Mouse (Mus musculus) kidney, adult 11 months (tissue): ENCODE measurements at regions not wholly inside any gene's neighbourhood (a gene's known extent, or its start where the extent isn't known, plus 50 kb on each side); places are given as distances from the start of the nearest gene placed in this dataset.
A peak's percentile ranks its signal among the peaks of the same experiment; 100 is the strongest.

ENCODE experiments used
- DNase-seq: peaks from one replicate; pipeline ENCODE4 v3.0.0; 2022

DNA sequence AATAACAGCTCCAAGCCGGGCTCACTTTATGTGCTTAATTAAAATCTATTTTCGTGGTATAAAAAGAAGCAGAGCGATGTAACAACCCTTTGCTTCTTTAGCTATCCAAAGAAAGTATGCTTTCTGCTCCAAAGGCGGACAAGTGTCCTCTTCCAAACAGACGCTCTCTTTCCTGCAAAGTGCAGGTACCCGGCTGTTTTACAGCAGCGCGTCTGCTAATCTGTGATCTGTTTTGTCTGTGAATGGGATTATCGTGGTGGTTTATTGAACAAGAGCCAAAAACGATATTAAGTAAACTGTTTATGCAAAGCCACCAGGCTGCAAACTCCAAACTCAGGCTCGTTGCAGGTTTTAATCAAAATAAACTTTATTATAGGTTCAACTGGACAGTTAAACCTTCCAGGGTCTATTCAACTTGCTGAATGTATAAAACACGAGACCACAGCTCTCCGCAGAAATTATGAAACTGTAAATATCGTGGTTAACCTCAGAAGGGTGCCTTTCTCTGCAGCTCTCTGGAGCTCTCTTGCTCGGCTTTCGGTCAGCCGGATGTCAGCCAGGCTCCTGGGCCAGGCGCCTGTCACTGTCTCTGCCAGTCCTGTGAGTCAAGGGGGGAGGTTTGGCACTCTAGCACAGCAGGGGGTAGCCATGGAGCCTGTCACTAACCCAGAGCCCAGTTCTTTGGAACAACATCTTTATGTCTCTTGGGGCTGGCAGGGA, 206.2 kb upstream of the Myocd start:
- no peak for DNase-seq

DNA sequence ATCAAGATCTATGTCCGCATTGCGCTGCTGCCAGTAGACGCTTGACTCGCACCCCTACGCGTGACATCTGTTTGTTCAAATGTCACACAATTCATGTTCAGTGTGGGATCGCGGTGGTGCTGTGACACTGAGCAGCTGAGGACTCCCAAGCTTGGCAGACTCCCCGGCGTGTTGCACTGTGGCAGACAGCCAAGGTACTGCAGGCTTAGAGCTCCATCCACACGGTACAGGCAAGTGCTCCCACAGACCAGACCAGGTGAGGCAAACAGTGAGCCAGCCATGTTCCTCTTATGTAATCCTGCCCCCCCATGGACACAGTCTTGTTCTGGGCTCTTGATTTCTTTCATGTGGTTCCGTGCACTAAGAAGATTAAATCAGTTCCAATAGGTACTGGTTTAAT, 205.5 kb upstream of the Myocd start:
- DNase-seq = peak; percentile 20

- no peak for DNase-seq
Measured at GRCm38 (mm10) chr11:65469762-65470741, 200.3 kb upstream of the Myocd start.

- no peak for DNase-seq
Measured at GRCm38 (mm10) chr11:65461044-65461443, 191.3 kb upstream of the Myocd start.

GRCm38 (mm10) chr11:65448436-65448835, 178.6 kb upstream of the Myocd start:
- DNase-seq = no peak

- no peak for DNase-seq
Measured at GRCm38 (mm10) chr11:65443466-65444024, 173.8 kb upstream of the Myocd start.

DNA sequence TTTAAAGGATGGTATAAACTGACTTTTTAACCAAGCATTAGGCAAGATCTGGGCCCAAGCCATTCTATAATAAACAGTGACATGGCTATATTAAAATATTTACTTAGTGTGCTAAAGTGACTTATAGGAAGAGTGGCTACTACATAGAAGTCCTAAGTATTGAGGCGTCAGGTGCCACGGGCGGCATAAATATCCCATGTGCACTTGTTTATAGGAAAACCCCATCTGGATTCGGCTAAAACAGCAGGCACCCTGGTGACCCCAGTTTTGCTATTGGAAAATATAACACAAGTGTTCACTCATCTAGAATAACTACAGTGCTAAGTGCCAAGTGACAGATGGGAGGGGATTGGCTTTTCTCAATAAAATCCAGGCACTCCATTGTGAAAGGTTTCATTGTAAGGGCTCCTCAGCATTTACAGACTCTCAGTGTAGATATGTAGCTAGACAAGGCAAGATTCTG, 165.9 kb upstream of the Myocd start:
- DNase-seq = no peak

- DNase-seq = no peak
Measured at GRCm38 (mm10) chr11:65421889-65422288, 152.1 kb upstream of the Myocd start.

DNA sequence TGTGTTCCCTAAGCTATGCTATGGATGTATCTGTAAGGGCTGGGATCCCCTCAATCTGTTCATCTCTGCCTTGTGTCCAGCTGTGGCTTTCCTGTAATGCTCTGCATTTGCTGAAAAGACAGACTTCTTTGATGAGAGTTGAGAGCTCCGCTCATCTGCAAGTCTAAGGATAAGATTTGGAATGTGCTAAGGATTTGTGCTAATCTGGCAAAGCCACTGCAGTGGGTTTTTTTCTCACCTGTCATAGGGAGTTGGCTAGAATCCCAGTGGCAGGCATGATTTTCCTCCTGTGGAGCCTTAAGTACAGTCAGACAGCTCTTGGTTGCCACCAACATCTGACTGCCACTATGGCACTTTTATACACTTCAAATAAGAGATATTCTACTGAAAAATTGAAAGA, 138.8 kb upstream of the Myocd start:
- DNase-seq = no peak

GRCm38 (mm10) chr11:65402460-65403154, 132.8 kb upstream of the Myocd start:
- DNase-seq = no peak

DNA sequence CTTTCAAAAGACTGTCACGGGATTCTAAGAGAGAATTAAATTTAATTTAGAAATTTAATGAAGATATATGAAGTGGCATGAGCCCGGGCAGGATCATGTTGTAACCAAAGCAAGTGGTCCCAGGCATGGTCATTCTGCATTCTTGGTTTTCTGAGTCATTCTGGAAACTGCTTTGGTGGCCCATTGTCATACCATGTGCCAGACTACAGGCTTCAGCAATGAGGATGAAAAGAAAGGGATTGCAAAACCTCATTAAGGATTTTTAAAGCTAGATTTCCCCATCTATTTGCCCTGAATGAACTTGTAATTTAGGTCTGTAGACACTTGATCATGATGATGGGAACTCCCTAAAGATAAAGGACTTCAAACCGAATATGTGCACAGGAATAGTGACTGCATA, 119.4 kb upstream of the Myocd start:
- no peak for DNase-seq

DNA sequence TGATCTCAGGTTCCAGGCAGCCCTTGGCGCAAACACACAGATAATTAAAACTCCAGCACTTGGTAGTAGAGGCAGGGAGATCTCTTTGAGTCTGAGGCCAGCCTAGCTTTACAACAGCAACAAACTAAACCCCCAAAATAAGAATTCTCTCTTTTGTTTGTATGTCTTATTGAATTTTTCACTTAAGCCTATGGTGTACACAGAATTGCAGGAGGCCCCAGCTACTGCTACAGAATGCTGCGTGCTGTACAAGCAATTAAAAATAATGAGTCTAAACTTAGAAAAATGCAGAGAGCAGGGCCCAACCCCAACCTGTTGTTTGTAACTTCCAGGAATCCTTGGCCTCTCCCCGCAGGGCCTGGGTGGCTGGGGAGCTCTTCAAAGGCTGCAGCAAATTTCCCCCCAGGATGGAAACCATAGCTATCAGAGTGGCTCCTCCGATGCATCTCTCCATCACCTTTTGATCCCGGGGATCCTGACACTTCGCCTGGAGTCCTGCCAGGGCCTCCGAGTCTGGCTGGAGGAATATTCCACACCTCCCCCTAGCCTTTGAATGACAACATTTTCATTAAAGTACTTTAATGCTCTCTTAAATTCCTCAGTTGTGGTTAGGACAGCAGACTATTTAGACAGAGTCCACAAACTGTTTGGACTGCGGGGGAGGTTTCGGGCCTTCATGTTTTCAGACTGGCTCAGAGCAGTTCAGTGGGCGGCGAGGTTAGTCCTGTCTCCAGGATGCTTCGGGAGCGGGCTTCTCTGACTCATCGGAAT, 116.7 kb upstream of the Myocd start:
- DNase-seq = no peak

- no peak for DNase-seq
Measured at GRCm38 (mm10) chr11:65375361-65375760, 105.6 kb upstream of the Myocd start.

DNA sequence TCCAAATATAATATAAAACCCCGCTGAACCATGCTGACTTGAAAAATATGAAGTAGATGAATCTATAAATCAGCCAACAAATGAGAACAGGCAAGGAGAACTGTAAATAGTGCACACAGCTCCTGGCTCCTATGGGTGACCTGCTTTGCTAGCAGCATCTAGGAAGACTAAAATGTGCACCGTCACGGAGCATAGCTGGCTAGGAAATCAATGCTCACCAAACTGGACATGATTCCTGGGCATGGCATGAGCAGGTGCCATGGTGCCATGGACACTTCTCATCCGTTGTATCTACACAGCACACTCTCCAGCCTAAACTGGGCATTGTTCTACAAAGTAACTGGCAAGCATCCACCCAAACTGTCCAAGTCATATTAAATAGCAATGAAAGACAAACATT, 103.3 kb upstream of the Myocd start:
- no peak for DNase-seq

- no peak for DNase-seq
Measured at GRCm38 (mm10) chr11:65372309-65372811, 102.6 kb upstream of the Myocd start.

DNA sequence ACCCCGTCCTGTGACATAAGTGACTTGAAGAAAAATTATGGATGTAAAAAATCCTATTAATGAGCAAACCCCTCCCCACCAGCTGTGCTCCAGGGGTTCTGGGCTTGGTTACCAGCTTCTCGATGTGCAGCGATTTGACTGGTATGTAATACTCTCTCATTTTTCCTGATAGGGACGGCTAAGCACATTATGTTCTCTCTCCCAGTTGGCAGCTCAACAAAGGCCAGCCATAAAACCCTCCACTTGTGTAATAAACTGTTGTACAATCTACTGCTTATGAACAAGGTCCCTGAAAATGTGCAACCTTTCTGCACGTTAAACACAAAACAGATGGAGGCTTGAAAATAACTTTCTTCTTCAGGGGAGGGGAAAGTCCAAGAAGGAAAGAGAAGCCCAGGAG, 98.0 kb upstream of the Myocd start:
- DNase-seq = no peak

- DNase-seq = peak; percentile 4
Measured at GRCm38 (mm10) chr11:65366677-65367370, 97.0 kb upstream of the Myocd start.

GRCm38 (mm10) chr11:65365751-65366559, 96.2 kb upstream of the Myocd start:
- DNase-seq = no peak

DNA sequence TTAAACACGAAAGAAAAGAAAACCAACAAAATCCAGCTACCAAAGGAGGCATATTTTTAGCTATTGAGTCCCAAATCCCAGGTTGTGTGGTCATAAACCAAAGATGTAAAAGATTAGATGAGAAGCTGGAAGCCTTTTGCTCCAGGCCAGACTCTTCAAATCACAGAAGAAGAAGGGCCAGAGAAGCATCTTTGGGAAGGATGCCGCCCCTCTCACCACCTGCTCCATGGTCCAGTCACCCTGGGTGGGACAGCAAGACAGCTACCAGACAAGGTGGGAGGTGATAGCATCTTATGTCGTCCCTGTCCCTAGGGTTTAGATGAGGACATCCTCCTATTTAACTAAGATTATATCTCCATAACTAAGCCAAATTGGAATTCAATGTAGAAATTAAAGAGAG, 95.1 kb upstream of the Myocd start:
- DNase-seq = no peak

DNA sequence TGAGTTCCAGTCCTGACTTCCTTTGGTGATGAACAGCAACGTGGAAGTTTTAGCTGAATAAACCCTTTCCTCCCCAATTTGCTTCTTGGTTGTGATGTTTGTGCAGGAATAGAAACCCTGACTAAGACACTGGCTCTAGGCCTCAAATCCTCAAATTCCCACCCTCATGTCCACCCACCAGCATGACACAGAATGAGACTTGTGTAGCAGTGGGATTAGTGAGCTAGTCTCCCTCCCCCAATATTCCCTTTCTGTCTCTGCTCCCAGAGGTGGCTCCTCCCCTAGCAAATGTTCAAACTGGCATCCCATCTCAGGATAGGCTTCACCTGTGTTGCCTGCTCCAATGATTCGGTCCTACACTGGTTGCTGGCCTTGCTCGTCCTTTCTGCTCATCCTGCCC, 94.1 kb upstream of the Myocd start:
- DNase-seq = no peak
